Mouse (Mus musculus) heart, postnatal 25 days (tissue): Measurements from ENCODE around the gene Ak3. TPM values are rescaled to one million over a fixed set of nuclear protein-coding genes. Genes with fewer than 3 reads are reported as not detected.

ENCODE experiments used
- DNase-seq: peaks from one replicate; pipeline ENCODE4 v3.0.0; 2022; ENCODE audit warnings: low spot score
- intact Hi-C: fragments of 180-260 bp; cut with DNase I; formaldehyde crosslinking; loops from one replicate; pipeline ENCODE4 v1.15.1; 2025
- total RNA-seq, 2 experiments: library from RNA; stranded (reverse); gene quantifications; 2 replicates each; pipeline ENCODE4 v1.2.3; 2021

The Ak3 gene
- 100 to 1,000 TPM in 1 of 2 experiments, 10 to 100 TPM in 1; 97.3 to 109 TPM for total RNA-seq

DNA sequence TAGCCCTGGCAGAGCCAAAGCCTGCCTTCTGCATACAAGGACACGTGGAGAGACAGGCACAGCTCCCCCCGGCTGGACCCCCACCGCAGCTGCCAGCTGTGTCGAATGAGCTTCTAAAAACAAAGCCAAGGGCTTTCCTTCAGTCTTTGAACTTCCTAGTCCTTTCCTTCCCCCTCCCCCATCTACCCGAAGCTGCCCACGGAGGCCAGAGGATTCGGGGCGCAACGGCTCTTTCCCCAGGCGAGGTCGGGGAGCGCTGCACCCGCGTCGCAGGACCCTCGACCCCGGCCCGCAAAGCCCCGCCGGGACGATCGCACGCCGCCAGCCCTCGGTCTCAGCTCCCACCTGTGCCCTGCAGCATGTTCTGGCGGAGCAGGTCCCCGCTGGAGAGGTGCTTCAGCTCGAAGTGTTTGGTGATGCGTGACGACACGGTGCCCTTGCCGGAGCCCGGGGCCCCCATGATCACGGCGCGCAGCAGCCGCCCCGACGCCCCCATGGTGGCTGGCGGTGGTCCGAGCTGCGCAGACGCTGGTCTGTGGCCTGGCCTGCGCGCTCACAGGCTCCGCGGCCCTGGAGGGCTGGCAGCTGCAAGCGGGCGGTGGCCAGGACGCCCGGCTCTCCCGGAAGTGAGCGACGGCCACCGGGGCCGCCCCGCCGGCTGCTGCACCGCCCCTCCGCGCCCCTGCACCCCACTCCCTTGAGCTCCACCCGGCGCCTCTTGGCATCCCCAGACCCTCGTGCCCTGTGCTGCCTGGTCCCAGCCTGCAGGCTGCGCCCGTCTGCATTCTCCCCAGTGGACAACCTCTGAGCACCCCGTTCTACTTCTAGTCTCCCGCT is at the start of gene Ak3:
TSS of gene Ak3 (minus strand) at position 628 of the 837 bp plus-strand sequence.
- peak; percentile 78 for DNase-seq
- intact Hi-C loops = loop anchor here (5.0 kb wide), 2 partner anchors 55 to 205 kb away; partner anchors contain the start of genes Cdc37l1 and Jak2

DNA sequence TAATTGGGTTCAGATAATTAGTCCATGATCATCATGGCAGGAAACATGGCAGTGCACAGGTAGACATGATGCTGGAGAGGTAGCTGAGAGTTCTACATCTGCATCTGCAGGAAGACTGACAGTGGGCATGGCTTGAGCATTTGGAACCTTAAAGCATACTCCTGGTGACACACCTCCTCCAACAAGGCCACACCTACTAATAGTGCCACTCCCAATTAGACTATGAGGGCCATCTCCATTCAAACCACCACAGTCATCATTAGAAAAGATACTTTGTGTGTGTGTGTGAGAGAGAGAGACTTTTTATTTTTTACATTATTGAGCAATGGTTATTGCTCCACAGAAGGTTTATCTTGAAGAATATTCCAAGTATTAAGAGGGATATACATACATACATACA is 44.4 kb upstream of the Ak3 start:
- DNase-seq = no peak

DNA sequence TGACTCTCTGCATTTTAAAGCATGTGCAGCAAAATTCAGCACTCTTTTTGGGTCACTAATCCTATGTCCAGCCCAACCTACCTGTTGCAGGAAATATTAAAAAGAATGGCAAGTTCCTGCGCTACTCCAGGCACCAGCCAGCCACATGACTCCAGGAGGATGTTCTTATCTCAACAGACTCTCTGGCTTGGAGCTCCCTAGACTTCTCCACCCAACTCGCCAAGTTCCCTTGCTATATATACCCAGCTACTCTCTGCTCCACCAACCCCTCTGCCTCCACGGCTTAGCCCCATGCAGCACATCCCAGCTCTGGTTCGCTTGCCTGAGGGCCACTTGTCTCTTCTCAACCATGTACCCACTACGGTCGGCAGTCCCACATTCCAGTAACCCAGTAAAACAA is 40.9 kb upstream of the Ak3 start:
- DNase-seq = no peak
- intact Hi-C loops = no loop called here

More for the DNA sequence above, 44.4 kb upstream of the Ak3 start:
- intact Hi-C loops = no loop called here

DNA sequence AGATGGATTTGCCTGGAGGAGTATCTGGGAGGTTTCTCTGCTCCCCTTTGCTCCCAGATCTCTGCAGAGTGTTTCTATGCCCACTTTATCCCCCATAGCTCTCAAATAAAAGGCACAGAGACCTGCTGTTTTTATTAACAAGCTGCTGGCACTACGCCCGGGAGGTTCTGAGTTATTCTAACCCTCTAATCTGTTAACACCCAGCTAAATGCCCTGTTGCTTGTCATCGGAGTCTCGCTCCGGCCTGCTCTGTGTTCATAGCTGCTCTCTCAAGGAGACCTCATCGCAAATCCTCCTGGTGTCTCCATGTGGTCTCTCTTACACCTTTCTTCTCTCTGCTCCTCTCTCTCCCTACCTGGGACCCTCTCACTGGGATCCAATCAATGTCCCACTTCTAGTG is 27.0 kb upstream of the Ak3 start:
- intact Hi-C loops = no loop called here
- no peak for DNase-seq

DNA sequence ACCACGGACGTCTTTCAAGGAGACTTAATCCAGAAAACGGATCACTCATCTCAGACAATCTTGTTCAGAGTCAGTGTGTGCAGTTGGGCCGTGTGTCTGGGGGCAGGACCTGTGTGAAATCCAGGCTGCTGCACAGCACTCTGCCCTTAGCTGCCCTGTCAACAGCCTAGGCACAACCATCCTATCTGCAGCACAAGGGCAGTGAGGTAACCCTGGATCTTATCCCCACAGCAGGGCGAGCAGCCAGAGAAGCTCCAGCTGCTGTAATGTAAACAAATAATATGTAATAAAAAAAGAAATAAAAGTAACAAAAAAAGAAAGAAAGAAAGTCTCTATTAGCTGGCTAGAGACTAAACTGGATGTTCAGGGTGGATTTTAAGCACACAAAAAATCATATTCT is 21.4 kb upstream of the Ak3 start:
- DNase-seq = no peak
- intact Hi-C loops = loop anchor here (5.0 to 10.0 kb wide), 4 partner anchors 33 to 496 kb away; partner anchors contain the start of gene Rcl1

DNA sequence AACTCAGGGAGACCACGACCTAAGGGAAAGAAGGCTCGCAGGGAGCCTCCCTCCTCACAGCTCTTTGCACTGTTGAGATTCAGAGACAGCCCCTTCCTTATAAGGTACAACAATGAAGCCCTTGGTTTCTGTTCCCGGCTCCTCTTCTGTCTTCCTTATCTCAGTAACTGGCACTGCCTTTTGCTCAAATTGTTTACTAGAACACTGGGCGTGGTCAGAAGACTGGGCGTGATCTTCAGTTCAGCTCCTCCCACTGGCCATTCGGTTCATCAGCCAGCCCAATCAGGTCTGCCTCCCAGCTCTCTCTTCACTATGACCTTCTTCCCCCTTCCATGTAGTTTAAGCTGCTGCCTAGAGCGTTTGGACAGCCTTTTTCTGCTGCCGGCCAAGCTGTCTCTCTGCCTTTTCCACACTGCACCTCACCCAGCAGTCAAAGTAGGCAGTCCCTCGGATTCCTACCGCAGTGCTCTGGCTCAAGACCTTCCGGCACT is 19.3 kb upstream of the Ak3 start:
- intact Hi-C loops = loop anchor here (5.0 to 10.0 kb wide), 4 partner anchors 35 to 498 kb away; partner anchors contain the start of gene Rcl1
- DNase-seq = peak; percentile 76

DNA sequence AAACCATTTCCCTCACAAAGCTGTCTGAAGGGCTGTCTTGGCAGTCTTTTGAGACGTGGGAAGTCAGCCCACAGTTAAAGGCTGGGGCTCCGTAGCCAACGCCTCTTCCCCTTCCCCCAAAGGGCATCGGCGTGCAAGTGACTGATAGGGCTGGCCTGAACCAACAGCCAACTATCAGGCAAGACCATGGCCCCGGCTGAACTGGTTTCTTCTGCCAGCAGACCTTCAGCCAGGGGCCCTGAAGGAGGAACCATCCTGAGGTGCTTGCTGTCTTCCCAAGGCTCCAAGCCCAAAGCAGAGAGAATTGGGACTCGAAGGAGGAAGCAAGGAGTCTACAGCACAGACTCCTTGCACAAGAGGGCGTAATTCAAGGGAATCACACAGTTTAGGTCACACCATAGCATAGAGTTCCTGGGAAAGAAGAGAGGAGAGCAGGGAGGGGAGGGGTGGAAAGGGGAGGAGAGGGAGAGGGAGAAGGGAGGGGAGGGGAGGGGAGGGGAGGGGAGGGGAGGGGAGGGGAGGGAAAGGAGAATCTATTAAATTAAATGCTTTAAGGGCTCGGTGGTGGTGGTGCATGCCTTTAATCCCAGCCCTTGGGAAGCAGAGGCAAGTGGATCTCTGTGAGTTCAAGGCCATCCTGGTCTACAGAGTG is 16.8 kb upstream of the Ak3 start:
- intact Hi-C loops = loop anchor here (2.0 to 10.0 kb wide), 6 partner anchors 38 to 500 kb away; partner anchors contain the start of gene Rcl1
- DNase-seq = peak; percentile 48

DNA sequence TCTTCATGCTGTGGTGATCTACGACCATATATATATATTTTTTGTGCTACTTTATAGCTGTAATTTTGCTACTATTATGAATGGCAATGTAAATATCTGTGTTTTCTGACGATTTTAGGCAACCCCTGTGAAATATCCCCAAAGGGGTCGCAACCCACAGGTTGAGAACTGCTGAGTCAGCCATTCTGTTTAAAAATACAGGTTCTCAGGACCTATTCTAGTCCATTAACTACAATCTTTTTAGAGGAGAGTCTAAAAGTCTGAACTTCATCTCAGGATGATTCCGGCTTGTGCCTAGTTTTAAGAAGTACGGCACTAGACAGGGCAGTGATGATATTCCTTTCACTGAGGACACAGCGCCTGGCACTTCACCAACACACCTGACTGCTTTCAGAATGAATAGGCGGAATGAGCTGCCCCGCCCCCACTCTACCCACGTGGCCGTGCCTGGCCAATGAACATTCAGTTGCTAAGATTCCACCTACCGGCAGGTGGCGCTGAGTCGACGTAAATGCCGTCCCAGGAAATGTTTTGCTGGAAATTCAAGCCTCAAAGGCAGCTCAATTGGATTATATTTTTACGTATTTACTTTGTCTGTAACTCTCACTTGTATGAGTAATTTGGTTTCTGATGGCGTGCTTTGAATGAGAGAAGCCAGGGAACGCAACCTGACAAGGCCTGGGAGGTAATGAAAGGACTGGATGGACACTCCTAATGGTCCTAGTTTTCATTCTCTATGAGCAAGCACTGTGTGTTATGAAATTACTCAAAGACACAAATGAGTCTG is 16.0 kb upstream of the Ak3 start:
- DNase-seq = peak; percentile 77
- intact Hi-C loops = loop anchor here (2.0 to 10.0 kb wide), 6 partner anchors 189 to 501 kb away; no protein-coding TSS in a partner anchor

DNA sequence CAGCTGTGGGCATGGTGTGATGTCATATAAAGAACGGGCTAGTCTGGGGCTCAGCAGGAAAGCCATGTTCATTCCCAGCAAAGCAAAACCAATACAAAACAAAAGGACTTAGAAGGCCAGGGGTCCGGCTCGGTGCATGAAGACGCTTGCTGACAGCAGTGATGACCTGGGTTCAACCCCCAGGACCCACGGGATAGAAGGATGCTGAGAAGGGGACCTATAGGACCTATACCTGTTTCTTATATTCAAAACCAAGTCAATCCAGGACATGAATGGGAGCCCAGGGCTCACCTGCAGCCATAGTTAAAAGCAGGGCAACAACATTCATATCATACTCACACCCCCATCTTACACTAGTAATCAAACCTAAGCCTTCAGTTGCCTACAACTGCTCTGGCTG is 15.2 kb upstream of the Ak3 start:
- intact Hi-C loops = loop anchor here (2.0 to 10.0 kb wide), 5 partner anchors 190 to 502 kb away; no protein-coding TSS in a partner anchor
- no peak for DNase-seq

DNA sequence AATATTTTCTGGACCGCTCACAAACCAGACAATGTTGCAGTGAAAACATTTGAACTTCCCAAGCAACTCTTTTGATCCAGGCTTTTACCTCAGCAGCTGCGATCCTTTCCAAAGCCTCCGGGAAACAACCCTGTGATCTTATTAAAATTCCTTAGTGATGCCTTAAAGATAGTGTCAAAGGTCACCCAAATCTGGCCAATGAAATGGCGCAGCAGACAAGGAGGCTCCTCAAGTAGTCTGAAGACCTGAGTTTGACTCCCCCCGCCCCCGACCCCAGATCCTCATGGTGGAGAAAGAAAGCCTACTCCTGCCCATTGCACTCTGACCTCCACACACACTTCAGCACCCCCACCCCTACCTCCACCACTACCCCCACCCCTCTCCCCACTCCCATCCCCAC is 12.5 kb upstream of the Ak3 start:
- intact Hi-C loops = loop anchor here (5.0 to 10.0 kb wide), 4 partner anchors 212 to 505 kb away; no protein-coding TSS in a partner anchor
- DNase-seq = no peak

DNA sequence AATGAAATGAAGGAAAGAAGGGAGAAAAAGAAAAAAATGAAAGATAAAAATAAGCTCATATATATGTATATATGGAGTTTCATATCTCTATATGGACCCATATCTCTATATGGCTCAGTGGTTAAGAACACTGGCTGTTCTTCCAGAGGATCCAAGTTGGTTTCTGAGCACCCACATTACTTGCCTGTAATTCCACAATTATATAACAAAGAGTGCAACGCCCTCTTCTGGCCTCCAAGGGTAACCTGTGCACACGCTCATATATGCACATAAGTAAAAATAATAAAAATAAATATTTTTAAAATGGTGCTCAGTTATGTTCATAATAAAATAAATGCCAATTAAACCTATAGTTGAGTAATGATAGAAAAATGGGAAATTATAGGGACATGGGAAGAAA is 11.9 kb upstream of the Ak3 start:
- intact Hi-C loops = loop anchor here (5.0 to 10.0 kb wide), 4 partner anchors 213 to 505 kb away; no protein-coding TSS in a partner anchor
- no peak for DNase-seq

DNA sequence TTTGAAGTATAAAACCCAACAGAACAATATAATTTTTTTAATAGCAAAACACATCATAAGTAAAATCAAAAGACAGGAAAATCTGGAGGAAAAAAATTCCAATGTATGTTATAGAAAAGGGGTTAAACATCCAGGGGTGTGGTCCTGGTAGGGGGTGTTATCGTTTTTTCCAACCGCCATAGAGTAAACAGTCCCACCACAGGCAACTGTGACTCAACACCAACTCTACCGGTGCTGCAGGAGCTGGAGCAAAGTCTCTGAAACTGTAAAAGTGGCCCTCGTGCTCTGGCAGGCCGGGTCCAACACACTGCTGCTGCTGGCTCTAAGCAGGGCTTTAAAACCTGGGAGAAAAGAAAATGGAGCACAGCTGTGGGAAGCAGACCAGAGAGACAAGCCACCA is 11.0 kb upstream of the Ak3 start:
- intact Hi-C loops = no loop called here

DNA sequence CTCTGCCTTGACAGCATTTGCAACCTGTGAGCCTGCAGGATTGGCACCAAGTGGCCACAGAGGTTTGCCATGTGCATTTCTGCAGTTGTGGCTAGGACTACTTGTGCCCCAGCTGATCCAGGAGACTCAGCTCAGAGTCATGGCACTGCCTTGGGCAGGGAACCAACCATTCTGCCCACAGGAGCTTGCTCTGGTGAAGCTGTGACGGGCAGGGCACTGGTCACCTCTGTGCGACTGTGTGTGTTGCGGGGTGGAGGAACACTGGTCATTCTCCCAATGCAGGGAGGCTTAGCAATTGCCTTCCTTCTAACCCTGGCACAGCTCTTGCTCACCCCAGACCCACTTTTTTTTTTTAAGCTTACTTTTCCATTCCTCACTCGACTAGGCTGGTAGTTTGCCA is 7.7 kb upstream of the Ak3 start:
- intact Hi-C loops = no loop called here
- DNase-seq = no peak

More for the DNA sequence above, 11.0 kb upstream of the Ak3 start:
- no peak for DNase-seq

DNA sequence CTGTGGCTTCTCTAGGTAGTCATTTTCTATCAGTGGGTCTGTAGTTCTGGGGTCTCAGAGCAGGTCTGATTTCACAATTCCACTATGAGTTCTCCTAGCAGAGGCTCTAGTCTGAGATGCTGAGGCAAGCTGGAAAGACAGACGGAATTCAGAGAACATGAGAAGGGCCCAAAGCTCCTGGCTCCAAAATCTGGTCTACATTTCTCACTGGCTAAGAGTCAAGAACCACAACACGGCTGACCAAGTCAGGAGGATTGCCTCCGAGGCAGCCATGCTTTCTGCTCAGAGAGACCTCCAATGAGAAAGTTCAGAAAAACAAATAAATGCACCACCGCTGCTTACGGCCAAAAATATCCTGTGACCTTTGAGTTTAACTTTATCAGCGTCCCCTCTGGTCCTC is 6.8 kb upstream of the Ak3 start:
- intact Hi-C loops = no loop called here
- DNase-seq = no peak

DNA sequence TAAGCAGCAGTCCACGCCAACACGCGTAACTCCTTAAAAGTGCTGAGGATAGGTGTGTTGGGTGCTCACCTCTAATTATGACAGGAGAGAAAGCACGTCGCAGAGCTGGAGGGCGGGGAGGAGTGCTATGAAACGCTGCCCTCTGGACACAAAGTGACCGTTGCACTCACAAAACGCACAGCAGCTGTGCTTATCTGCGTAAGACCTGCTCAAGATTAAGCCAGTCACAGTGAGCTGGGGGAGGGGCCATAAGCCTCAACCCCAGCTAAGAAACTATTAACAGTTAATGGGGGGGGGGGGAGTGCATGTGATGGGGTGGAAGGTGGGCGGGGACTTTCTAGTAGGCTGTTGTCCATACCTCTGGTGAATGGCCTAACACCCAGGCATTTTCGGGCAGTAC is 5.0 kb upstream of the Ak3 start:
- intact Hi-C loops = no loop called here
- no peak for DNase-seq

DNA sequence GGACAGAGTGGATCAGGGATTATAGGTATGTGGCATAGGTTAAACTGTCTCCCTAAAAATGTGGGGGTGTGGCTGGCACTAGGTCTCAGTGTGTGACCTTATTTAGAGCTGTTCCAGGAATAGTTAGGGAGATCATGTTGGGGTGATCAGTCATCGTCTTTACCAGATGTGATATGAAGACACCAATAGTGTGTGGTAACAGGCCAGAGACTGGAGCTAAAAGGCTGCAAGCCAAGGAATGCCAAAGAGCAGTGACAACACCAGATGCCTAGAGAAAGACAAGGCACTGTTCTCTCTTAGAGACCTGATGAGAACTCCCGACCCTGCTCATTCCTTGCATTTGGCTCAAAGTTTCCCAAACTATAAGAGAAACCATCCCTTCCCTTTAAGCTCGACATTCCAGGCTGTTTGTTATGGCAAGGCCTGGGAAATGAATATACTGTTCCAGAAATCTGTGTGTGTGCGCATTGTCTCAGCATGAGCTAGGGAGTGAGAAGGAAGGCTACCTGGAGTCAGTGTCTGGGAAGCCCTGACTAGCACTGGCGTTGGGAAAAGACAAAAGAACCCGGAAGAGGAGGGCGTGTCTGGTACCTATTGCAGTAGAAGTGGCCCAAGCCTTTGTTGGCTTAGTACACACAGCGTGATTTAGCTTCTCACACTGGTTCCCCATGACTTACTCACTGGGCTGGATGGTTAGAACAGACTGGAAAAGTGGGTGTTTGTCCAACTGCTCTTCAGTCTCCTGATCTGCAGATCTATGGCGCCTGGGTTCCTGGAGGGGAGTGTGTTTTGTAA is 2.6 kb upstream of the Ak3 start:
- DNase-seq = no peak
- intact Hi-C loops = no loop called here

DNA sequence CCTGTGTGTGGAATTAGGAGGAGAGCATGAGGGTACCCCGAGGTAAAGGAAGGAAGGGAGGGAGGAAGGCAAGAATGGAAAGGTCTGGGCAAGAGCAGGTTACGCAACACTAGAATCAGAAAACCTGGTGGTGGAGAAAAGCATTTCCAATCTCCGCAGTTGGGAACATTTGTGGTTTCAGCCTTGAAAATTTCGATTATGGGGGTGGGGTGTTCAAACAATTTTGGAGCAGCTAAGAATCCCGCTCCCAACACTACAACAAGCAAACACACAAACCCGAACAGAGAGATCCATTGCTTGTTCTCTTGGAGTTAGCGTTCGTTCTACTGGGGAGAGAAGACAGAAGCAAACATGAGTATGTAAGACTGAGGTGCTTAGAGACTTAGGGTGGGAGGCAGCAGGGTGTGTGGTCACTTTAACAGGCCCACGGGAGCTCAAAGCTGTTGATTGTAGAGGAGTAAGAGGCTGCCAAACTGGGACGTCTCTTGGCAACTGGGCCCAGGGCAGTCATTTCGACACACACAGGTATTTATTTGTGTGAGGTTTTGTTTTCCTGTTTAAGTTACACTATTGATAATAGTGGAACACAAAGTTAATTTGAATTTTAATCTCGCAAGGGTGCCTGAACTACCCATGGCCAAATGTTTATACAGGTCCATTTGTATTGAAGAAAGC is 1.8 kb upstream of the Ak3 start:
- DNase-seq = no peak
- intact Hi-C loops = loop anchor here (5.0 kb wide), 2 partner anchors 57 to 203 kb away; partner anchors contain the start of genes Cdc37l1 and Jak2

DNA sequence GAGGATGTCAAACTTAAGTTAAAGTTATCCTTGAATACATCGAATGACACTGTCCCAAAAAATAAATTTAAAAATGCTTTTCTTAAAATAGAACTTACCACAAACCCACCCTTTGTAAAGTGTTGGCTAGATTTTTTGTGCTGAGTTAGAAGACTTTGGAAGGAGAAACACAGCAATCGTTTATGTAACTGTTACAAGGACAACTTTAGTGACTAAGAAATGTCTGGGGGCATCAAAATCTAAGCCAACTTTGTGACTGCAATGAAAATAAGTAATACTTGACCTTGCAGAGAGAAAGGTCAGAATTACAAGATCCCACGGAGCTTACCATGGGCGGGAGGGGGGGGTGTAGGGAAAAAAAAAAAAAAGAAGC is 814 bp downstream of the Ak3 start:
- intact Hi-C loops = loop anchor here (5.0 kb wide), 2 partner anchors 55 to 205 kb away; partner anchors contain the start of genes Cdc37l1 and Jak2
- DNase-seq = no peak
